Mouse (Mus musculus) lung, adult 2 months (tissue): ENCODE data around the gene Mapk1ip1.

Experiments used
- CTCF ChIP-seq: fragments of 200-500 bp; IDR thresholded peaks from 2 replicates; pipeline ENCODE4 v1.5.1; 2011; ENCODE audit warnings: mild to moderate bottlenecking, low read length, control low read depth; ENCODE audit not compliant: insufficient read depth
- POLR2A ChIP-seq: fragments of 200-500 bp; IDR thresholded peaks from 2 replicates; pipeline ENCODE4 v1.6.1; 2011; ENCODE audit warnings: low read depth, mild to moderate bottlenecking, control low read depth, low read length, borderline replicate concordance; ENCODE audit errors: extremely low read depth

- TF ChIP-seq CTCF (no peak), POLR2A (no peak)
Measured at GRCm38 (mm10) chr7:138853417-138854031, 7.5 kb upstream of the Mapk1ip1 start.
